Mouse (Mus musculus) heart, adult 2 months (tissue): Measurements from ENCODE around the gene Ypel2.

Experiments used
- CTCF ChIP-seq: fragments of 200-600 bp; IDR thresholded peaks from 2 replicates; pipeline ENCODE4 v1.8.1; 2022; ENCODE audit warnings: antibody characterized with exemption, mild to moderate bottlenecking, moderate library complexity
- EP300 ChIP-seq: fragments of 200-500 bp; IDR thresholded peaks from 2 replicates; pipeline ENCODE4 v1.6.1; 2011; ENCODE audit warnings: low read depth, low read length, control low read depth; ENCODE audit not compliant: insufficient read depth
- POLR2A ChIP-seq: fragments of 200-500 bp; IDR thresholded peaks from 2 replicates; pipeline ENCODE4 v1.6.1; 2011; ENCODE audit warnings: mild to moderate bottlenecking, low read depth, low read length, control low read depth; ENCODE audit not compliant: insufficient read depth

DNA sequence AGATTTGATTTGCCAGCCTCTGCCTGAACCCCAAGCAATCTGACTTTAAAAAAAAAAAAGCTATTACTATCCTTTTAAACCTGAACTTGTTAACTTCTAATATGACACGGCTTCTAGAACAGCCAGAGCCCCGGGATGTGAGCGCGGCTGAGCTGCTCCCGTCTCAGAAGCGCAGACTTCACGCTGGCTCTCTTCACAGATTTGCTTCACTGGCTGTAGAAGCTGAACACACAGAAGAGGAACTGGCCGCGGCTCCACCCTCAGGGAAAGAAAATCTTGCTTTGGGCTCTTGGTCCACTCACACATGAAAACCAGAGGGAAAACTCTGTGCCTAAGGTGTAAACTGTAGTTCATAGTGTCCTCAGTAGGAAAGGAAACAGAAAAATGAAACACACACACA is 56.6 kb downstream of the Ypel2 start:
- no peak for TF ChIP-seq CTCF
- TF ChIP-seq POLR2A = no peak
- TF ChIP-seq EP300 = no peak
